Comparison of ENCODE assay signal across 27 mouse cellular contexts in the genomic region with DNA sequence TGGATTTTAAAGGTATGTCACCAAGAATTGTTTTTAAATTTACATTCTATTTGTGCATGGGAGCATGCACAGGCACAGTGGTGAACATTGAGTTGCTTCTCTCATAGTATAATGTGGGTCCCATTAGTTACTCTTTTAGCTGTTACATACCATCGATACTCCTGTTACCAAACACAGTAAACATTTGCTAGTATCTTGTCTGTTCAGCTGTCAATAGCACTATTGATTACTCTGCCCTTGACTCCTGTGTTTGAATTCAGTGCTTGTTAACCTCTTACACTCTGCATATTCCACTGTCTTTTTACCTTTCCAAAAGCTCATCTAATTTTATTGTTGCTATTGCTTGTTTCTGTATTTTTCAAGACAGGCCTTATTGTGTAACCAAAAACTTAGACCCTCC.
A peak's percentile ranks its signal among the peaks of the same experiment; 100 is the strongest.
DNase-seq lines count a peak whose midpoint lies in the region; ATAC-seq lines count a peak whose summit lies in the region.
"Had no signal": no experiment of that assay in that cellular context is flagged by ENCODE, and none has a peak within 500 bp of the region (broad histone marks: within the 10 kb centered on the region; RNA-seq: fewer than 3 reads in every experiment).

No protein-coding gene starts in this region.

- no peaks in the 10 kb centered on the region for H3K9me3 ChIP-seq in liver, embryonic 11.5 days (ENCODE audit: control insufficient read depth, low read length)
- H3K9me3 ChIP-seq in liver, embryonic 16.5 days (replicated peaks; ENCODE audit: control insufficient read depth, low read length), result no peaks in the 10 kb centered on the region
- H3K9me3 ChIP-seq: embryonic facial prominence, embryonic 10.5 days; embryonic facial prominence, embryonic 12.5 days; forebrain, embryonic 10.5 days; forebrain, embryonic 12.5 days; G1E had no signal

- WGBS in liver, embryonic 11.5 days, result 87% methylated on average over 1 of the region's 1 CpGs
- WGBS in liver, embryonic 16.5 days (ENCODE audit: insufficient replicate concordance), result 76% methylated on average over 1 of the region's 1 CpGs

- no peak overlapping the region for H3K27ac ChIP-seq in liver, embryonic 11.5 days (ENCODE audit: low read depth, low read length)
- no peak overlapping the region for H3K27ac ChIP-seq in liver, embryonic 16.5 days (ENCODE audit: low read length)
- H3K27ac ChIP-seq: embryonic facial prominence, embryonic 10.5 days; embryonic facial prominence, embryonic 12.5 days; forebrain, embryonic 10.5 days; forebrain, embryonic 12.5 days had no signal

- DNase-seq in heart, adult 11 months, result peak; percentile 4
- DNase-seq in heart, adult 8-10 months (ENCODE audit: low spot score), result no peak
- DNase-seq in liver, embryonic 11.5 days (ENCODE audit: low spot score), result no peak
- no peak for DNase-seq in liver
- no peak for DNase-seq in gastrocnemius, postnatal 36 days
- DNase-seq: adrenal gland, adult 8-10 months; adrenal gland, postnatal 14 days; adrenal gland, postnatal 36 days; B cell, adult 2 months; cerebellum, adult 11-12 months; cerebellum, adult 2 months; cerebellum, adult 9-10 months; cerebellum, postnatal 10 days; cerebellum, postnatal 25 days had no signal

- H3K27me3 ChIP-seq in liver, embryonic 11.5 days (replicated peaks; ENCODE audit: control insufficient read depth, insufficient read depth, low read length), result no peaks in the 10 kb centered on the region
- H3K27me3 ChIP-seq in liver, embryonic 16.5 days (ENCODE audit: control insufficient read depth, insufficient read depth, low read depth, low read length), result no peaks in the 10 kb centered on the region
- H3K27me3 ChIP-seq: CH12.LX; embryonic facial prominence, embryonic 12.5 days; forebrain, embryonic 12.5 days; Patski had no signal

- intact Hi-C loops in gastrocnemius, postnatal 36 days (cut with DNase I), result no loop called here

- H3K9ac ChIP-seq in liver, embryonic 11.5 days (ENCODE audit: low read depth, low read length), result no peak overlapping the region
- no peak overlapping the region for H3K9ac ChIP-seq in liver, embryonic 16.5 days (ENCODE audit: low read depth, low read length)
- H3K9ac ChIP-seq: embryonic facial prominence, embryonic 12.5 days; forebrain, embryonic 12.5 days had no signal

- no peaks in the 10 kb centered on the region for H3K36me3 ChIP-seq in liver, embryonic 11.5 days (ENCODE audit: control insufficient read depth, insufficient read depth, low read length)
- H3K36me3 ChIP-seq in liver, embryonic 16.5 days (ENCODE audit: control insufficient read depth, insufficient read depth), result no peaks in the 10 kb centered on the region
- H3K36me3 ChIP-seq: embryonic facial prominence, embryonic 10.5 days; embryonic facial prominence, embryonic 12.5 days; forebrain, embryonic 10.5 days; forebrain, embryonic 12.5 days; G1E had no signal

- H3K4me1 ChIP-seq in liver, embryonic 11.5 days (replicated peaks; ENCODE audit: control insufficient read depth, insufficient read depth, low read length), result no peaks in the 10 kb centered on the region
- no peaks in the 10 kb centered on the region for H3K4me1 ChIP-seq in liver, embryonic 16.5 days (ENCODE audit: control insufficient read depth, low read depth, low read length)
- H3K4me1 ChIP-seq: embryonic facial prominence, embryonic 10.5 days; embryonic facial prominence, embryonic 12.5 days; forebrain, embryonic 12.5 days had no signal

- H3K4me2 ChIP-seq in liver, embryonic 11.5 days, result no peak overlapping the region
- H3K4me2 ChIP-seq in liver, embryonic 16.5 days (ENCODE audit: low read depth, low read length), result no peak overlapping the region
- H3K4me2 ChIP-seq: embryonic facial prominence, embryonic 12.5 days; forebrain, embryonic 12.5 days had no signal

- ATAC-seq in liver, embryonic 11.5 days (replicated peaks; ENCODE audit: low FRiP score), result peak; percentile 51; the same call in 1 of the 2 replicates
- ATAC-seq in liver, embryonic 16.5 days (ENCODE audit: low read depth), result peak; percentile 35; the same call in 1 of the 2 replicates
- no peak for ATAC-seq in erythroblast, adult 5-6 weeks (replicated peaks; ENCODE audit: low FRiP score, poor library complexity, severe bottlenecking)
- ATAC-seq: activated CD4-positive, CD25-positive, alpha-beta regulatory T cell, adult 4 months; CD4-positive, CD25-positive, alpha-beta regulatory T cell, adult 4 months; forebrain, embryonic 14.5 days; Patski had no signal

- no peak overlapping the region for H3K4me3 ChIP-seq in liver, embryonic 11.5 days (ENCODE audit: low read depth, low read length)
- H3K4me3 ChIP-seq in liver, embryonic 16.5 days (ENCODE audit: low read depth, low read length), result no peak overlapping the region
- H3K4me3 ChIP-seq: embryonic facial prominence, embryonic 10.5 days; embryonic facial prominence, embryonic 12.5 days; erythroblast, embryonic 14.5 days; forebrain, embryonic 10.5 days; forebrain, embryonic 12.5 days had no signal
